Mouse (Mus musculus): ENCODE data around the gene Cab39l.

DNA sequence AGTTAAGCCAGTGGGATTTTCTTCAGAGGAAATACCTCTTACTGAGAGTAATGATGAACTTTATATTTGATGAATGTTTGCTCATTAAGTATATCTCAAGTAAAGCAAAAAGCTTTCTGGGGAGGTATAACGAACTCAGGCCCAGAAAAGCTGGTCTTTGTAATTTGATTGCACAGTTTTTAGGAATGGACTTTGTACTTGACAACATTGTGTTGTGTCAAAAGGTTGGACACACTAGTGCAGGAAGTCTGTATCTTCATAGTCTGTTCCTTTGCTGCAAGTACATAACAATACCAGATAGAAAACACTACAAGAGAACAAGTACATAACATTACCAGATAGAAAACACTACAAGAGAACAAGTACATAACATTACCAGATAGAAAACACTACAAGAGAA, 4.6 kb downstream of the Cab39l start:
- no peak for TF ChIP-seq RCOR1 (conservative IDR thresholded peaks at IDR 0.05; ENCODE audit: low read depth, low read length)
- no peak for TF ChIP-seq MXI1 (IDR thresholded peaks at IDR 0.05; ENCODE audit: low read depth, low read length)
- TF ChIP-seq ZC3H11A (IDR thresholded peaks at IDR 0.05; ENCODE audit: low read depth, low read length) = no peak
- TF ChIP-seq MYC (IDR thresholded peaks at IDR 0.05; ENCODE audit: low read depth, low read length) = no peak
- TF ChIP-seq UBTF (IDR thresholded peaks at IDR 0.05; ENCODE audit: low read depth, low read length) = no peak
